Mouse (Mus musculus) cerebellum, adult (tissue): ENCODE data around the gene Gm9857.
A peak's percentile ranks its signal among the peaks of the same experiment; 100 is the strongest.

Source experiments
- ATAC-seq: cut with Nextera tagmentation; 2 replicates; pipeline ENCODE4 v1.9.2; 2017; ENCODE audit warnings: mild to moderate bottlenecking, moderate library complexity, mixed read lengths; ENCODE audit not compliant: insufficient number of reproducible peaks, low FRiP score, low TSS enrichment

Gene Gm9857

DNA sequence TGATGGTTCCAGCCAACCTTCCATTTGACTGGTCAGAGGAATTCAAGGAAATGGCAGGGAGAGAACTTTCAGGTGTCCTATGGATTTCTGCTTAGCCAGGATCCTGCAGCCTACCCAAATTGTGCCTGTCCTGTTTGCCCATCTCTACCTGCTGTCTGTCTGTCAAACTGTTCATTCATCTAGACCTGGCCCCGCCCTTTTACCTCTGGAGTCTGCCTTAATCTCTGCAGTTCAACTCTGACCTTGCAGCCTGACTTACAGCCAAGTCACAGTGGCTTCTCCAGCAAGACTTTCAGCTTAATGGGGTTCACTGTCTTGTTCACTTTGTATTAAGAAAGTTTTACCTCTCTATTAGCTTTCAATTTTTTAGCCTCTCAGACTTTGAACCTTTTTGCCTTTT lies 13.9 kb downstream of the Gm9857 start:
- ATAC-seq = no peak

DNA sequence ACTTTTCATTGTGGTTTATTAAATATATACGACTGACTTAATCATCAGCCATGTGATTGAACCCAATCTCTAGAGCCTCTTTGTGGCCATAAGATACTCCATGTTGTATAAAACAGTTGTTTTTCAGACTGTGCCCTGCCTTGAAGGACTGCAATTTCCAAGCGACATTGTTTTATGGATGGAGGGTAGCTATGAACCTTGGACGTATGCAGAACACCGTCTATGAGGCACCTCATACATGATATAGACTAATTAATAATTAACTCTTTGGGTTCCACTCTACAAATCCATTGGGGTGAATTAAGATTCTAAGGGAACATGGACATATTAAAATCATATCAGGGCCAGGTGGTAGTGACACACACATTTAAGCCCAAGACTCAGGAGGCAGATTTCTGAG lies 14.6 kb downstream of the Gm9857 start:
- no peak for ATAC-seq

- ATAC-seq = no peak
Measured at GRCm38 (mm10) chr3:108921822-108922221, 18.4 kb downstream of the Gm9857 start.

GRCm38 (mm10) chr3:108920442-108921070 lies 19.7 kb downstream of the Gm9857 start:
- ATAC-seq = no peak

DNA sequence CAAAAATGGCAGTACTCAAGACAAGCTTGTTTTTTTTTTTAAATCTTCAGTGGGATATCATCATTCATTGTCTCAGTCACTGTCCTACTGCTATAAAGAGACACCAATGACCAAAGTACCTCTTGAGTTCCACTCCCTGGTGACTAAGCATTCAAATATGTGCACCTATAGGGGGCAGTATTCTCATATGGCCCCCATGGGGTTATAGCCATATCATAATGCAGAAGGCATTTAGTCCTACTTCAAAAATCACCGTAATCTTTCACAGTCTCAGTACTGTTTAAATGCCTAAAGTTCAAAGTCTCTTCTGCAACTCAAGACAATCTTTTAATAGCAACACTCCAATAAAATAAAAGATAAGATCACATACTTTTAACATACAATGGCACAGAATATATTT lies 21.4 kb downstream of the Gm9857 start:
- no peak for ATAC-seq

- ATAC-seq = no peak
Measured at GRCm38 (mm10) chr3:108917986-108918385, 22.3 kb downstream of the Gm9857 start.

- ATAC-seq = no peak
Measured at GRCm38 (mm10) chr3:108916857-108917256, 23.4 kb downstream of the Gm9857 start.

- peak; percentile 62 for ATAC-seq
Measured at GRCm38 (mm10) chr3:108915999-108916398, 24.2 kb downstream of the Gm9857 start.

DNA sequence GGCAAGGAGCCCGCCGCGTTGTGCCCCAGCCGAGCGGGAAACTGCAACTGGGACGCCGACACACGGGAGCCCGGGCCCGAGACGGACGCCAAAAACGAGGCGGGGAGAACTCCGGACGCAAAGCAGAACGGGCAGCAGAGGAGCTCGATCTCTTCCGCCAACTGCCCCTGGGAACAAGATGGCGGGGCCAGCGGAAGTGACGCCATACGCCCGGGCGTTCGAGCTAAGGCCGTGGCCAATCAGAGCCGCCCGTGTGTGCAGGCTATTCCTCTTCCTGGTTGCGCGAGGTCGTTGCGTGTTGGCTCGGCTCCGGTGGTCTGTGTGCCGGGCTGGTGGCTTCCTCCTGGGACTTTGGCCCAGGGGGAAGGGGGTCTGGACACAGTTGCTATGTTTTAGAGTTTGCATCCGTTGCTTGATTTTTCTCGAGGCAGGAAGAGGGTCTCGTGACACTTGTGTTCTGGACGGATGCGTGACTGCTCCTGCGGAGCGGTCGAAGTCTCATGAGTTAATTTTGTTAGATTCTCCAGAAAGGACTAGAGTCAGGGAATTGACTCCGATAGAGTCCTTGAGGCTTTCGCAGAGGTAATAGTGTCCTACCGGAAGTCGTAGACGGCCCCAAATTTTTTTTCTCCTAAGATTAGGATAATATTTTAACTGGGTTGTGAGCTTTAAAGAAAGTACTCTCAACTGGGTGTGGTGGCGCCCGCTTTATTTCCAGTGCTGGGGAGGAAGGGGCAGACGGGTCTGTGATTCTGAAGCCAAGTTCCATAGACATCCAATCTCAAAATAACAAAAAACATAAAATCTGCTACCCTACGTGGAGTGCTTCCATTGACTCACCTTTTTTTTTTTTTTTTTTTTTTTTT lies 28.5 kb downstream of the Gm9857 start, which contains the start of gene Prpf38b:
TSS of gene Prpf38b (minus strand) at position 180 of the 866 bp plus-strand sequence.
- peak; percentile 91 for ATAC-seq

DNA sequence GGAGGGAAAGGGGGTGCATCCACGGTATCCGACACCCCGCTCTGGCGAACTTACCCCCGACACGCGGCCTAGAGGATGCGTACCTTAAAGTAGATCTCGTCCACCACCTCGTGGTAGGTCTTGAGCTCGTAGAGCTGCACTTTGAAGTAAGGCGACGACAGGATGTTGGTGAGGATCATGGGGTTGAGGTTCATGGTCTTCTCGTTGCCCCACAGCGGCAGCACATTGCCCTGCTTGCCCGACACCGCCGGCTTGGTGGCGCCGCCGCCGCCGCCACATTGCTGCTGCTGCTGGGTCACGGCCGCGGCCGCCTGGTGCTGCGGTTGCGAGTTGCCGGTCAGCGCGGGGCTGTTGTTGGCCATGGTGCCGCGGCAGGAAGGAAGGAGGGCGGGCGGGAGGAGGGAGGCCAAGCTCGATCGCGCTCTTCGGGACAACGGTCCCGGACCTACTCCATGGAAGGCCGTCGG lies 29.1 kb downstream of the Gm9857 start:
- ATAC-seq = peak; percentile 43

DNA sequence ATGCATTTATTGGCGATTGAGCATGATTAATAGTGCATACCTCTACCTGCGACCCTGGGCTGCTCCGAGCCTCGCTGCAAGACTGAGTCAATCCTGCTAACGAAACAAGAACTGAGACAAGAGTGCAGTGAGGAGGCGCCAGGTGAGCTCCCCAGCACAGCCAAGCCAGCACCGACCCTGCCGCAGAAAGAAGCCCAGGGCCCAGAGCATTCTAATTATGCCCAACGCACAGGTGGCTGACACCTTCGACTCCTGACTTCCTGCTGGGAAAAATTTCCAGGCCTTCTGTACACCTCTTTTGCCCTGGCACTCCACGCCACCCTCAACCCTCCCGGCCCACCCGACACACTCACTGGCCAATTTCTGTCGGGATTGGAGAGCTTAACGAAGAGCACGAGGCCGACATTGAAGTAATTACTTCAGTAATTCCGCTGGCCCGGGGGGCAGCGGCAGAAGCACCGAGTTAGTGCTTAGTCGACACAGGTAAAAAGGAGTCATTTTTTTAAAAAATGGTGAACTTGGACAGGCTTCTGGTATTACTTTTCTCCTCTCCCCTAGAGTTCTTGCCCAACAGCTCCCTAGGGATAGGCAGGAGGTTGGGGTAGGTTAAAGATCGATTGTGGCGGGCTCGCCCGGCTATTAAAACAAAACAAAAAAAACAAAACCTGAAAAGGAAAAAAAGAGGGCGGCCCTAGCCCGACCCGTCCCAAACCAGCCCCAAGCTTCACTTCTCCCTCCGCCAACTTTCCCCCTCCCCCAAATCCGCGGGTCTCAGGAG lies 29.8 kb downstream of the Gm9857 start:
- peak; percentile 62 for ATAC-seq

GRCm38 (mm10) chr3:108902934-108903333 lies 37.3 kb downstream of the Gm9857 start:
- ATAC-seq = no peak

DNA sequence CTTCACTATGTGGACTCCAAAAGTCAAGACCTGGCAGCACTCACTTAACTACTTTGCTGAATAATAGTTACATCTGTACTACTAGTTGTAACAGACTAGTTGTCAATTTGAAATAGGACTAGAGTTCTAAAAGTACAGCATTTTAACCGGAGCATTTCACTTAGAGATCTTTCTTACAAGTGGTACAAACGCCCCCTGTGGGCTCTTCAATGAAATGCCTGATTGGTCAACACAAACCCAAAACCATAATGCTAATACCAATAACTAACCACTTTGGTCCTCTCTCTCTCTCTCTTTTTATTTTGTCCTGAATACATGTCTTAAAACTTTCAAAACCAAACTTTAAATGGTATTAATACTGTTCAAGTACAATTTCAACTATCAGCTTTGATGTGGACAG lies 38.2 kb downstream of the Gm9857 start:
- no peak for ATAC-seq

DNA sequence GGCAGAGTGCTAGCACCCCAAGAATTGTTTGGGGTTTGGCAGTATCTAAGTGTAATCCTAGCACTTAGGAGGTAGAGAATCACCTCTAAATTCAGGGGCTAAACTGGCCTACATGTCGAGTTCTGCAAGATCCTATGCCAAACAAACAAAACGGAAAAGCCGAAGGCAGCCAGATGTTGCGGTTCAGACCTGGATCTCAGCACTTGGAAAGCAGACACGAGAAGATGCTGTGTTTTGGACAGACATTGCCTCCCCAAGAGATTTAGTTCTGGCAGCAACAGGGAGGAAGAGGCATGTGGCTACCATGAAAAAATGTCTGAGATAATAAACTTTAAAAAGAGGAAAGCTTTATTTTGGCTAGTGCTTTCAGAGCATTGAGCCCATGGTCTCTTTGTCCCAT lies 39.6 kb downstream of the Gm9857 start:
- no peak for ATAC-seq

DNA sequence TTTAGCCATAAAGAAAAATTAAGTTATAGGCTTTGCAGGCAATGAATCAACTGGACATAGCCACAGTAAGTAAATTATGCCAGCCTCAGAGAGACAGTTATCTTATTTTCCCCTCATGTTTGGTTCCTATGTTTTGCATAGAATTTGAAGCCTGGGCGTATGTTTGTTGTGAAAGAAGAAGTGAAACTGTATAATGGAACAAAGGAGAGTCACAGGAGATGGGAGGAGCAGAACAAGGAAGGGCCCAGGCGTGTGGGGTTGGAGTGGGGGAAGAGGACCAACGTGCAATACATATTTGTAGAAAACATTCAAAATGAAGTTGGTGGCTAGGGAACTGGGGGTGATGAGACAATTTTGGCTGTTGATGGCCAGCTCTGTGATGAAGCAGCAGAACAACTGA lies 40.1 kb downstream of the Gm9857 start:
- no peak for ATAC-seq

GRCm38 (mm10) chr3:108898640-108899039 lies 41.6 kb downstream of the Gm9857 start:
- ATAC-seq = no peak

GRCm38 (mm10) chr3:108892914-108893313 lies 47.3 kb downstream of the Gm9857 start:
- no peak for ATAC-seq

DNA sequence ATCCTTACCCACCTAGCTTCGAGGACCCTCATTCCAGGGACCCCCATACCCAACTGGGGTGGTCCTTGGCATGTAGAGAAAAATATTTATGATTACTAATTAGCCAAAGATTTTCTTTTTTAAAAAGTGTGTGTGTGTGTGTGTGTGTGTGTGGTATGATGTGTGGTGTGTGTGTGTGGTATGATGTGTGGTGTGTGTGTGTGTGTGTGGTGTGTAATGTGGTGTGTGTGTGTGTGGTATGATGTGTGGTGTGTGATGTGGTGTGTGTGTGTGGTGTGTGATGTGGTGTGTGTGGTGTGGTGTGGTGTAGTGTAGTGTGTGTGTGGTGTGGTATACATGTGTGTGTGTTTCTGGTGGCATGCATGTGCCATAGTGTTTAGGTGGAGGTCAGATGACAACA lies 48.2 kb downstream of the Gm9857 start:
- ATAC-seq = no peak
